Mouse (Mus musculus) mouse embryonic stem cell (cell line): ENCODE data around the gene Rnf227.

Experiments
- in situ Hi-C, 2 experiments: fragments of 300-500 bp; cut with MboI; formaldehyde crosslinking; loops; 1 replicate in 1 of 2; 3 replicates in 1 of 2; pipeline ENCODE4 v1.14.3; 2019 to 2020; ENCODE audit warnings: low sequenced_read_pairs in 2 of 2, low pct_unique_long_range_greater_than_20kb in 1 of 2, mixed read lengths in 1 of 2; ENCODE audit not compliant: unreplicated experiment in 1 of 2

Gene Rnf227

DNA sequence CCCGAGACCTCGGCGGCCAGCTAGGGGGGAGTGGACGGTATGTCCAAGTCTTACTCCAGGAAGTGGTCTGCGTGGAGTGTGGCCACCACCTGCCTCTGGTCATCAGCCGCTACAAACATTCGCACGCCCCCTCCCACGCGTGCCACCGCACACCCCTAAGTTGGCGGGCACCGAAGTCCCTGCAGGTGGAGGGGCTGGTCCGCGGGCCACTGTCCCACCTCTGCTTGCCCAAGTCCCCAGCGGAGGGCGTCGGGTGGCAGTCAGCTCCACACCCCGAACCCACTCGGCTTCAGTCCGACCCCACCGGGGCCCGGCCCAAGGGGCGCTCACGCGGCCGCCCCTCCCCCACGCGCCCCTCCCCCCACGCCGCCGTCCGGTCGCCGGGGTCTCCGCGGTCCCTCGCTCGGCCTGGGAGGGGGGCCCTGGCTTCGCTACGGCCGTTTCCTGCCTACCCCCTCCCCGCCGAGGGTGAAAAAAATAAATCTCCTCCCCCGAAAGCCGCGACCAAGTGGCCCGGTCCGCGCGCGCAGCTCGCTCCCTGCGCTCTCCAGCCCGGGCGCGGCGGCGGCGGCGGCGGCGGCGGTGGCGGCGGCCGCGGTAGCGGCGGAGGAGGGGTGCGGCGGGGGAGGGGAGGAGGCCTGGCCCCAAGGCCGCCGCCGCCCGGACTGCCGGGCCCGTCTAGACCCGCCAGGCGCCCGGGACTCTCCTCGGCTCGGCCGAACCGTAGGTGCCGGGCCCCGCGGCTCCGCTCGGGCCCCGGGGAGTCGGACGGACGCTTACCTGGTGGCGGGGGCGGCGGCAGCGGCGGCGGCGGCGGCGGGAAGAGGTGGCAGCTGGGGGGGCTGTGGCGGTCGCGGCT is 28.3 kb downstream of the Rnf227 start:
- in situ Hi-C loops, result no loop called here

- in situ Hi-C loops, result no loop called here
Observed at GRCm38 (mm10) chr11:69369215-69369989, 29.1 kb downstream of the Rnf227 start, which contains the start of gene Chd3. Chd3 (minus strand) TSS chr11:69369406.

- in situ Hi-C loops, result no loop called here
Observed at GRCm38 (mm10) chr11:69369990-69370816, 29.9 kb downstream of the Rnf227 start.

DNA sequence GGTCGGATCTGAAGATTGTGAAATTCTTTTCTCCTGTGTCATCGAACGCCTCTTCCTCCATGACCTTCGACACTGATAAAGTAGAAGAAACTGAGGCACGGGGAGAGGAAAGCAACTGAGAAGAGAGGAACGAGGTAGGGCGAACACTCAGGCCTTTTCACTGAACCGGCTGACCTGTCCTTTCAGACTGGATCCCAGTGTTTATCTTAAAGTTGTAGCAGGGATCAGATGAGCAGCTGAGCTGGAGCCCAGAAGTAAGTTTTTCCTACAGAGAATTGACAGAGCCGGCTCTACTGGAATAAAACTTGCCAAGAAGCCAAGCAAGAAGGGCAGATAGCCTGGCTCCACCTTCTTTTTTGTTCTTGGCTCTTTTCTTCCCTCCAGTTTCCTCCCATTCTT is 30.6 kb downstream of the Rnf227 start:
- in situ Hi-C loops, result no loop called here

DNA sequence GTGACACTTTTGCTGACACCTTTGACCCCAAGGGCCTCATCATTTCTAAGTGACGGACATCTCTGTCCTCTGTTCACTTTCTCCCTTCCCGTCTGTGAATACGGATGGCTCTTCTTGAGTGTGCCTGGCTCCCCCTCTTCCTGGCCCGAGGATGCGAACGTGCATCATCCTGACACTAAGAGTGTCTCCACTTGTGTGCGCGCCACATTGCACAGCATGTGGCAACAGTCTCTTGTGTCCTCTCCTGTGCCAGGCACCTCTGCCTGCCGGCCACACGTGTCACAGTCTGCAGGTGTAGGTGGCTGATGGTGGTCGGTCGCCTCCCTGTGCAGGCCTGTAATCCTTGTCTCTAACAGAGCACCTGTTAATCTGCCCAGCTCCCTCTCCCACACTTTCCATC is 31.3 kb downstream of the Rnf227 start:
- in situ Hi-C loops, result no loop called here

GRCm38 (mm10) chr11:69372056-69372779 is 32.0 kb downstream of the Rnf227 start:
- in situ Hi-C loops, result no loop called here

DNA sequence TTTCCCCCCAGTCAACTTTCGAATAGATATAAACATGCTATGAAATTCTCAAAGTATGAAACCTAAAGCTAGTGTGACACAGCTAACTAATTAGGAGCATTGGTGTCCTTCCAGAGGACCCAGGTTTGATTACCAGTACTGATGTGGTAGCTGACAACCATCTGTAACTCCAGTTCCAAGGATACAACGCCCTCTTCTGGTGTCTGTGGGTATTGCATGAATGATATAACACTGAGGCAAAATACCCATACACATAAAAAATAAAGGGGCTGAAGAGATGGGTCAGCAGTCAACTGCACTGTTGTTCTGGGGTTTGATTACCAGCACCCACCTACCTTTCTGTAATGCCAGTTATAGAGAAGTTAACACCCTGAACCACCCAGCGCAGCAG is 32.5 kb downstream of the Rnf227 start:
- in situ Hi-C loops, result no loop called here

DNA sequence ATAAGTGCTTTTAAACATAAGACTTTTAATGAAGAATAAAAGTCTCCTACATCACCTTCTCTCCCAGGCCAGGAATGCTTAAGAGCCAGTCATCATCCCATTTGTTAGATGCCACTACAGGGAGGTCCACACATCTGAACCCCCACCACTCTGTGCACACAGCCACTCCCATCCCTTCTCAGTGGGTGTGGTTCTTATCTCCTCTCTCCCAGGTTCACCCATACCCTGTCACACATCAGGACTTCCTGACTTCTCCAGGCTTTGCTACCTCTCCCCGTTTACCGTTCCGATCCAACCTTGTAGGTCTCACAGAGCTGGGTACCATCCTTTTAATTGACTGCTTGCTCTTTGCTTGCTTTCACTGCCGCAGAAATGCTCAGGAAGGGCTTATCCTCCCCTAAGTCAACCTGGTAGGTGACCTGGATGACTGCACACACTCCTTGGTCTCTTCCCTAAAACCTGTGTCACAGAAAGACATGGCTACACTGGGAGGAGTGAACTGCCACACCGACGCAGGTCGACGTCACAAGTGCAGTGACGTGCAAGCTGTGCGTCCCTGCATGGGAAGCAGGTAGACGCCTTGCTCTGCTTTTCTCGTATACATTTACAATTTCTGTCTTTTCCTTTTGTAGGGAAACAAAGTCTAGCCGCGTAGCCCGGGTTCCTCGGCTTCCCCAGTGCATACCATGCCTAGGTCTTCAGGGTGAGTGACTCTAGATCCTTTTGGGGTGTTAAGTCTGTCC is 33.1 kb downstream of the Rnf227 start:
- in situ Hi-C loops, result no loop called here

DNA sequence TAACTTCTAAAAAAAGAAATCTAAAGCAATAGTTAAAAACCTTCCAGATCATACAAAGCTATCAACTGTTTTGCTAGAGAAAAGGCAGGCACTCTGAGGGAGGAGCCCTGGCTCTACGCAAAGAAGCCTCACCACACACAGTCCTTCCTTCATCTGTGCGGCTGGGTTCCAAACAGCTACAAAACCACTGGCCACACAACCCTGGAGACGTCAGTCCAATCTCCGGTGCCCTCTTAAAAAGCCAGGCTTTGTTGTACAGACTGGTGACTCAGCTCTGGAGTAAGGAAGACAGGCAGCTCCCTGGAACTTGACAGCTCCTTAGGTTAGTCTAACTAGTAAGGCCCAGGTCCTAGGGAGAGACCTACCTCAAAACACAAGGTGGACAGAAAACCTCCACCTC is 35.4 kb downstream of the Rnf227 start:
- in situ Hi-C loops, result no loop called here

GRCm38 (mm10) chr11:69377766-69378165 is 37.5 kb downstream of the Rnf227 start:
- in situ Hi-C loops, result no loop called here

DNA sequence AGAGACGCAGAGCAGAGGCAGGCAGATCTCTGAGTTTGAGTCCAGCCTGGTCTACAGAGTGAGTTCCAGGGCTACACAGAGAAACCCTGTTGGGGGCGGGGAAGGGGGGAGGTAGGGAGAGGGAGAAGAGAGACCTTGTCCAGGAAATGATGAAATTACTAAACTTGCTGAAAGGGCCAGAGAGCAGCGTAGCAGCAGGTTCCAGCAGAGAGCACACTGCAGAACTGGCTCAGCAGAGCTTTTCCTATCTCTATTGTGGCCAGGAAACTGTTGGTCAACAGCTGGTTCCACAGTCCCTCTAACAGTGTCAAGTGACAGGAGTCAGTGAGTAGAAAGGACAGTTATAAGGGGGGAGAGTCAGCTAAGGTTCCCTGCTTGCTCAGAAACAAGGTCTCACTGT is 39.3 kb downstream of the Rnf227 start:
- in situ Hi-C loops, result no loop called here

- in situ Hi-C loops, result loop anchor here in 1 of 2 experiments (10.0 kb wide), 1 partner anchor 107 kb away; no protein-coding TSS in a partner anchor
Observed at GRCm38 (mm10) chr11:69381356-69381755, 41.1 kb downstream of the Rnf227 start.

DNA sequence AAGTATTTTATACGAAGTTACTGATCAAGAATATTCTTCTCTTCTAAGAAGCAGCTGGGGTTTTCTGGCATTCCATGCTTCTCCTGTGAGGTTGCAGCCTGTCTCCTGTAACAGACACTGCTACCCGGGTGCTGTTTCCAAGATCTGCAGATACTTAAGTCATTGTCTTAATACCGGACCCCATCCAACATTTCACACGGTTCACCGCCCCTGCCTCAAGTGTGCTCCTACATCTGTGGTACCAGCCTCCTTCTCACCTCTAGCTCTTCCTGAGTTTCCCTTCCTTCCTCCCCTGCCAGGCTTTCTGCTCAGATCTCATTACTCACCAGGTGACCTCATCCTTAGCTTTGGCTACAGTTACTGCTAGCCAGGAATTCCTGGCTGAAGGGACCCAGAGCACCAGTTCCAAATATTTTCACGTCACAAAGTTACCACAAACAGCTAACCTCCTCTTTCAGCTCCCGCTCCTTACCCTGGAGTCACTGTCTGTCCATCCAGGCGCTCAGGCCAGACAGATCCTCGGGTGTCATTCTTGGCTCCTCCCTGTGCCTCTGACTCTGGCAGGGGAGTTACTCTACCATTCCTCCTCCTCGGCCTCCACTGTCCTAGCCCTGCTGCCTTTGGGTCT is 42.3 kb downstream of the Rnf227 start:
- in situ Hi-C loops, result loop anchor here in 1 of 2 experiments (10.0 kb wide), 1 partner anchor 108 kb away; no protein-coding TSS in a partner anchor

- in situ Hi-C loops, result loop anchor here (5.0 to 10.0 kb wide), 2 partner anchors 110 to 118 kb away; no protein-coding TSS in a partner anchor
Observed at GRCm38 (mm10) chr11:69384979-69385378, 44.7 kb downstream of the Rnf227 start.

- in situ Hi-C loops, result loop anchor here (5.0 to 10.0 kb wide), 2 partner anchors 112 to 119 kb away; no protein-coding TSS in a partner anchor
Observed at GRCm38 (mm10) chr11:69386758-69387157, 46.5 kb downstream of the Rnf227 start.

DNA sequence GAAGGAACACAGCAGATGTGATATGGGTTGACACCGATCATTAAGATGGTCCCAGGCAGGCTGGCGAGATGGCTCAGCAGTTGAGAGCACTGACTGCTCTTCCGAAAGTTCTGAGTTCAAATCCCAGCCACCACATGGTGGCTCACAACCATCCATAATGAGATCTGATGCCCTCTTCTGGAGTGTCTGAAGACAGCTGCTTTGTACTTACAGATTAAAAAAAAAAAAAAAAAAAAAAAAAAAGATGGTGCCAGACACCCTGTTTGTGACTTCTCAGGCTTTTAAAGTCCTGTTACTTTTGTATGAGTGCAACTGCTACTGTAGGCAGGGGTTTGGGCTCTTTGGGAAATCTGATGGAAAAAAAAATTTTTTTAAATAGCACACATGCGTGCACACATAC is 48.4 kb downstream of the Rnf227 start:
- in situ Hi-C loops, result loop anchor here (5.0 to 10.0 kb wide), 2 partner anchors 114 to 121 kb away; no protein-coding TSS in a partner anchor
